ENCODE assay signal across 8 mouse cellular contexts in genomic region chr1:169531702-169532535, GRCm38 (mm10). TPM values are rescaled to one million over a fixed set of nuclear protein-coding genes. Genes with fewer than 3 reads are reported as not detected.
DNase-seq lines count a peak whose midpoint lies in the region; ATAC-seq lines count a peak whose summit lies in the region.

No protein-coding gene starts in this region.

- H3K4me3 ChIP-seq in intestine, embryonic 15.5 days (replicated peaks): peak overlapping the region; percentile 61

- H3K27ac ChIP-seq in intestine, embryonic 15.5 days: peak overlapping the region; percentile 64

- no peaks in the 10 kb centered on the region for H3K36me3 ChIP-seq in intestine, embryonic 15.5 days

- intact Hi-C loops in left cerebral cortex, postnatal 14 days (cut with DNase I): loop anchor here (1.0 to 5.0 kb wide), 3 partner anchors 140 to 387 kb away; partner anchors contain the start of gene Rgs4

- DNase-seq in A20 (ENCODE audit: low read depth, low spot score): peak; percentile 71
- peak; percentile 56 to 90 for DNase-seq in adrenal gland, adult (ENCODE audit: inconsistent age in 2 of 2, low spot score in 1 of 2)
- DNase-seq in embryo, embryonic 10 days (ENCODE audit: low spot score): peak; percentile 44
- DNase-seq in gastrocnemius, adult 8-10 months (ENCODE audit: low spot score in 2 of 2): peak; percentile 15 to 29
- peak; percentile 86 to 89 for DNase-seq in left cerebral cortex, postnatal 14 days (ENCODE audit: low spot score in 2 of 2)
- peak; percentile 38 to 64 for DNase-seq in spleen, postnatal 36 days (ENCODE audit: low spot score in 2 of 2)

- WGBS in intestine, embryonic 15.5 days: 8% methylated on average over 11 of the region's 11 CpGs

- H3K4me2 ChIP-seq in intestine, embryonic 15.5 days (replicated peaks): peak overlapping the region; percentile 66

- peaks cover 6% of the 10 kb centered on the region; the same call in 1 of the 2 replicates for H3K4me1 ChIP-seq in intestine, embryonic 15.5 days (replicated peaks)

- H3K9me3 ChIP-seq in intestine, embryonic 15.5 days: no peaks in the 10 kb centered on the region

- H3K9ac ChIP-seq in intestine, embryonic 15.5 days: peak overlapping the region; percentile 41; the same call in 1 of the 2 replicates

- no peaks in the 10 kb centered on the region for H3K27me3 ChIP-seq in intestine, embryonic 15.5 days (replicated peaks)

- peak; percentile 24 for ATAC-seq in intestine, embryonic 15.5 days
- ATAC-seq in megakaryocyte-erythroid progenitor cell, adult 5-6 weeks (replicated peaks; ENCODE audit: low FRiP score, low TSS enrichment, poor library complexity, severe bottlenecking): peak; percentile 75

RNA-seq across cellular contexts. Expression of gene Nuf2, which starts 0.7 kb away (rescaled TPM):
- under 1 TPM in 1 of 4 experiments, not detected in 3; 0.24 TPM for total RNA-seq in gastrocnemius, adult 8-10 months (2022)
- polyA plus RNA-seq in intestine, embryonic 15.5 days (2015; fragmentation: Nextera tagmentation; extraction: Ambion mirVana): 40.5 and 46.0 TPM in 2 replicates
- 1 to 10 TPM; 1.8 to 3.1 TPM for total RNA-seq in left cerebral cortex, postnatal 14 days (2021)
- 42.9 and 52.0 TPM in 2 replicates for total RNA-seq in megakaryocyte-erythroid progenitor cell, adult 5-6 weeks (2014; fragmentation: Nextera tagmentation)
- 111 and 119 TPM in 2 replicates for total RNA-seq in megakaryocyte-erythroid progenitor cell, adult 5-6 weeks (2017)

Comparison
In these comparisons a context has a peak if more than half of its experiments do, and no peak if none do; other contexts are left out.
1. Peak in every context shown above with its lines: DNase-seq, ATAC-seq, H3K4me3 ChIP-seq and H3K27ac ChIP-seq.
2. DNase-seq: peak in every context shown above with its lines; median percentile 88 in left cerebral cortex, postnatal 14 days; 73 in adrenal gland, adult; 71 in A20; 51 in spleen, postnatal 36 days; 44 in embryo, embryonic 10 days; 22 in gastrocnemius, adult 8-10 months.
3. RNA of gene Nuf2, which starts 0.7 kb away (total RNA-seq): 42.9 to 119 TPM in megakaryocyte-erythroid progenitor cell, adult 5-6 weeks; 1.8 to 3.1 TPM in left cerebral cortex, postnatal 14 days and 0.24 TPM in gastrocnemius, adult 8-10 months; every median in the first group is over 10 times any median in the second.